ENCODE assay signal across 8 mouse cellular contexts in the genomic region with DNA sequence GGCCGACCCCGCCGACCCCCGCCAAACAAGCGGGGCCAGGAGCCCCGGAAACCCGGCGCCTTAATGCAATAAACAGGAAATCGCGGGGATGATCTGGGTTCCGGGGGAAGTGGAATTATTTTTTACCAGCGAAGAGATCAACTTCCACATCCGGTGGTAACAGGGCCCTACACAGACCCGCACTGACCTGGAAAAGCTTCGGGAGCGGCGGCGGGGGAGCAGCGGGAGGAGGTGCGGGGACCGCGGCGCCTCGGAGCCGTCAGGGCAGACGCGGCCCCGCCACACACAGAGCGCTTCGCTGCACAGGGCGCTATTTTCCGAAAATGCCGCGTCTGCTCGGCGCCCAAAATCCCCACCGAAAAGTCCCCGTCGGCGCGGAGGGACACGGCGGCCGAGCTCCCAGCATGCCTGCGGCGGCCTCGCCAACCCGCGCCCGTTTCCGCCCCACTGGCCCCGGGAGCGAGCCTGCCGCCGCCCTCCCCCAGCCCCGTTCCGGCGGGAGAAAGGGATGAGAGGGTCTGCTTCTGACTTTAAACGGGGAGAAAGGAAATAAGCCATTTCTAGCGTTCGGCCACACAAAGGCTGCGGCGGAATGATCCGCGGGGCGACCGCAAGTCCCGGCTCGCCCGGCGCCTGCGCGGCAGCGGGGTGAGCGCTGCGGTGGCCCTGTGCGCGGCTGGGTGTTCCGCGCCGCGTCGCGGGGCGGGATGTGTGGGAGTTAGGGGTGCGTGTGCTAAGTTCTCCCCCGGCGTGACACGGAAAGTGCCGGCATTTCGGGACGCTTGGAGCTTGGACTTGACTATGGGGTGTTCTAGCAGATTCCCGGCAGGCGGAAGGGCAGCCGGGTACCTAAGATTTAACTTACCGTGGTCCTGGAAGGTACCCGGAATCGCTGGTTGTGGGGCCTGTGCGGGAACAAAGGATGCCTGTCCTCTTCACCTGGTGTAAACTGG. TPM values are rescaled to one million over a fixed set of nuclear protein-coding genes. Genes with fewer than 3 reads are reported as not detected.
A peak's percentile ranks its signal among the peaks of the same experiment; 100 is the strongest.
DNase-seq lines count a peak whose midpoint lies in the region; ATAC-seq and TF ChIP-seq lines count a peak whose summit lies in the region.

No protein-coding gene starts in this region.

- peak overlapping the region; percentile 100 for H3K9ac ChIP-seq in hindbrain, postnatal 0 days (replicated peaks; ENCODE audit: low read length)

- under 1% methylated on average over 96 of the region's 99 CpGs for WGBS in hindbrain, postnatal 0 days
- WGBS in macrophage (ENCODE audit: missing documents): under 1% methylated on average over 99 of the region's 99 CpGs

- H3K27ac ChIP-seq in gastrocnemius, adult 2 months: peak overlapping the region; percentile 99
- H3K27ac ChIP-seq in hindbrain, postnatal 0 days: peak overlapping the region; percentile 100
- H3K27ac ChIP-seq in left cerebral cortex, adult 2 months: peak overlapping the region; percentile 100
- peak overlapping the region; percentile 85 for H3K27ac ChIP-seq in macrophage

- intact Hi-C loops in gastrocnemius, adult 2 months (cut with DNase I): loop anchor here (2.0 kb wide), 1 partner anchor 31 kb away; the partner anchor contains the start of gene Usp8
- intact Hi-C loops in left cerebral cortex, adult 2 months (cut with DNase I): loop anchor here (1.0 to 10.0 kb wide), 2 partner anchors 32 to 521 kb away; partner anchors contain the start of genes Dtwd1, Fam227b and Usp8

- H3K4me2 ChIP-seq in hindbrain, postnatal 0 days (ENCODE audit: low read depth, low read length): peak overlapping the region; percentile 57

- ATAC-seq in activated CD4-positive, CD25-positive, alpha-beta regulatory T cell, adult 4 months: peak; percentile 68
- ATAC-seq in common myeloid progenitor, adult 5-6 weeks (replicated peaks; ENCODE audit: low read depth, poor library complexity, severe bottlenecking): peak; percentile 64
- ATAC-seq in hindbrain, postnatal 0 days: peak; percentile 90

- DNase-seq in gastrocnemius, adult 2 months: peak; percentile 92
- DNase-seq in hindbrain, postnatal 0 days (ENCODE audit: low spot score): peak; percentile 96
- DNase-seq in left cerebral cortex, adult 2 months (ENCODE audit: extremely low spot score in 1 of 2, low spot score in 2 of 2): peak; percentile 87 to 88
- peak; percentile 82 for DNase-seq in retina, postnatal 7 days (ENCODE audit: low read depth, low spot score)
- peak; percentile 78 to 90 for DNase-seq in urinary bladder, adult 18-20 months (ENCODE audit: low spot score in 2 of 2)

- H3K4me1 ChIP-seq in hindbrain, postnatal 0 days (ENCODE audit: insufficient read depth, low read length): peaks cover 17% of the 10 kb centered on the region

- no peaks in the 10 kb centered on the region for H3K27me3 ChIP-seq in hindbrain, postnatal 0 days (ENCODE audit: insufficient read depth, low read length)

- H3K4me3 ChIP-seq in gastrocnemius, adult 2 months: peak overlapping the region; percentile 84
- peak overlapping the region; percentile 89 for H3K4me3 ChIP-seq in hindbrain, postnatal 0 days (ENCODE audit: low read length)
- peak overlapping the region; percentile 94 for H3K4me3 ChIP-seq in left cerebral cortex, adult 2 months
- peak overlapping the region; percentile 96 for H3K4me3 ChIP-seq in macrophage (ENCODE audit: inconsistent target)

- no peak for TF ChIP-seq CTCF in gastrocnemius, adult 2 months (IDR thresholded peaks at IDR 0.05)
- 0 out of 2 replicates have a peak, but pooled peaks have one; percentile 2 for TF ChIP-seq CTCF in hindbrain, postnatal 0 days (IDR thresholded peaks at IDR 0.05; ENCODE audit: low read depth)
- no peak for TF ChIP-seq CTCF in left cerebral cortex, adult 2 months (IDR thresholded peaks at IDR 0.05)

- no peaks in the 10 kb centered on the region for H3K9me3 ChIP-seq in hindbrain, postnatal 0 days (ENCODE audit: low read length)

- peaks cover 89% of the 10 kb centered on the region for H3K79me2 ChIP-seq in macrophage (ENCODE audit: inconsistent target)

- no peaks in the 10 kb centered on the region for H3K36me3 ChIP-seq in hindbrain, postnatal 0 days (ENCODE audit: insufficient read depth, low read length)
- H3K36me3 ChIP-seq in macrophage (ENCODE audit: inconsistent target): no peaks in the 10 kb centered on the region

RNA-seq across cellular contexts. Expression of gene Gabpb1, which starts 0.7 kb away (rescaled TPM):
- 10 to 100 TPM; 50.1 to 58.3 TPM for polyA plus RNA-seq in activated CD4-positive, CD25-positive, alpha-beta regulatory T cell, adult 4 months (2017; shearing (Covaris generic))
- total RNA-seq in common myeloid progenitor, adult 5-6 weeks (2017): 50.3 and 54.1 TPM in 2 replicates
- total RNA-seq in gastrocnemius, adult 2 months (2021): 1 to 10 TPM; 5.5 to 8.6 TPM
- 15.2 and 16.9 TPM in 2 replicates for total RNA-seq in hindbrain, postnatal 0 days (2014; rRNA removed)
- 25.2 and 27.0 TPM in 2 replicates for polyA plus RNA-seq in hindbrain, postnatal 0 days (2015; fragmentation: Nextera tagmentation; extraction: Ambion mirVana)
- total RNA-seq in left cerebral cortex, adult 2 months (2021): 10 to 100 TPM; 21.0 to 22.1 TPM
- total RNA-seq in macrophage (2018; cell fraction: chromatin; rRNA removed): 10 to 100 TPM; 28.1 to 99.9 (median 52.7) TPM
- 10 to 100 TPM; 11.6 to 33.1 (median 18.9) TPM for total RNA-seq in macrophage (2018; cell fraction: cytosol; rRNA removed)
- 10 to 100 TPM; 27.3 to 75.4 (median 43.2) TPM for total RNA-seq in macrophage (2018; cell fraction: nucleus; rRNA removed)
- 11.8 to 21.0 TPM (median 18.9 TPM) in 3 replicates for polyA plus RNA-seq in macrophage (2018)

RNA-seq across cellular contexts. Expression of gene Usp8, which starts 31.7 kb away (rescaled TPM):
- polyA plus RNA-seq in activated CD4-positive, CD25-positive, alpha-beta regulatory T cell, adult 4 months (2017; shearing (Covaris generic)): 10 to 100 TPM; 36.0 to 37.8 TPM
- 64.7 and 69.2 TPM in 2 replicates for total RNA-seq in common myeloid progenitor, adult 5-6 weeks (2017)
- total RNA-seq in gastrocnemius, adult 2 months (2021): 10 to 100 TPM; 14.8 to 18.9 TPM
- total RNA-seq in hindbrain, postnatal 0 days (2014; rRNA removed): 15.6 and 20.3 TPM in 2 replicates
- 20.9 and 22.3 TPM in 2 replicates for polyA plus RNA-seq in hindbrain, postnatal 0 days (2015; fragmentation: Nextera tagmentation; extraction: Ambion mirVana)
- total RNA-seq in left cerebral cortex, adult 2 months (2021): 10 to 100 TPM; 48.9 to 51.6 TPM
- 100 to 1,000 TPM in 23 of 26 experiments, 10 to 100 TPM in 3; 86.6 to 188 (median 158) TPM for total RNA-seq in macrophage (2018; cell fraction: chromatin; rRNA removed)
- 100 to 1,000 TPM in 10 of 26 experiments, 10 to 100 TPM in 16; 76.7 to 110 (median 95.9) TPM for total RNA-seq in macrophage (2018; cell fraction: cytosol; rRNA removed)
- total RNA-seq in macrophage (2018; cell fraction: nucleus; rRNA removed): 100 to 1,000 TPM in 15 of 26 experiments, 10 to 100 TPM in 11; 62.7 to 138 (median 107) TPM
- polyA plus RNA-seq in macrophage (2018): 75.9 to 158 TPM (median 86.2 TPM) in 3 replicates

RNA-seq across cellular contexts. Expression of gene Hdc, which starts 56.3 kb away (rescaled TPM):
- 1 to 10 TPM in 1 of 2 experiments, under 1 TPM in 1; 0.19 to 1.2 TPM for polyA plus RNA-seq in activated CD4-positive, CD25-positive, alpha-beta regulatory T cell, adult 4 months (2017; shearing (Covaris generic))
- total RNA-seq in common myeloid progenitor, adult 5-6 weeks (2017): 16.9 and 19.1 TPM in 2 replicates
- 1 to 10 TPM in 1 of 2 experiments, under 1 TPM in 1; 0.15 to 1.0 TPM for total RNA-seq in gastrocnemius, adult 2 months (2021)
- total RNA-seq in hindbrain, postnatal 0 days (2014; rRNA removed): 0.86 and 1.2 TPM in 2 replicates
- 2.3 TPM in 2 replicates for polyA plus RNA-seq in hindbrain, postnatal 0 days (2015; fragmentation: Nextera tagmentation; extraction: Ambion mirVana)
- 1 to 10 TPM; 1.9 to 2.0 TPM for total RNA-seq in left cerebral cortex, adult 2 months (2021)
- 10 to 100 TPM in 1 of 26 experiments, 1 to 10 TPM in 18, under 1 TPM in 5, not detected in 2; 0.16 to 33.2 (median 3.8) TPM for total RNA-seq in macrophage (2018; cell fraction: chromatin; rRNA removed)
- 10 to 100 TPM in 3 of 26 experiments, 1 to 10 TPM in 12, under 1 TPM in 11; 0.13 to 12.5 (median 5.3) TPM for total RNA-seq in macrophage (2018; cell fraction: cytosol; rRNA removed)
- total RNA-seq in macrophage (2018; cell fraction: nucleus; rRNA removed): 10 to 100 TPM in 11 of 26 experiments, 1 to 10 TPM in 11, under 1 TPM in 4; 0.26 to 29.2 (median 8.3) TPM
- polyA plus RNA-seq in macrophage (2018): 0.50 to 1.6 TPM (median 0.52 TPM) in 3 replicates

Comparison
In these comparisons a context has a peak if more than half of its experiments do, and no peak if none do; other contexts are left out.
1. Peak in every context shown above with its lines: DNase-seq, ATAC-seq, H3K4me3 ChIP-seq and H3K27ac ChIP-seq.